Mouse (Mus musculus) T-helper 2 cell (primary cell): ENCODE measurements around the gene Dnmbp.

Source experiments
- in situ Hi-C: fragments of 300-600 bp; cut with MboI, MseI; formaldehyde crosslinking; loops from one replicate; pipeline ENCODE4 v1.15.1; 2025; ENCODE audit warnings: high pct_unique_total_duplicates

Dnmbp gene

DNA sequence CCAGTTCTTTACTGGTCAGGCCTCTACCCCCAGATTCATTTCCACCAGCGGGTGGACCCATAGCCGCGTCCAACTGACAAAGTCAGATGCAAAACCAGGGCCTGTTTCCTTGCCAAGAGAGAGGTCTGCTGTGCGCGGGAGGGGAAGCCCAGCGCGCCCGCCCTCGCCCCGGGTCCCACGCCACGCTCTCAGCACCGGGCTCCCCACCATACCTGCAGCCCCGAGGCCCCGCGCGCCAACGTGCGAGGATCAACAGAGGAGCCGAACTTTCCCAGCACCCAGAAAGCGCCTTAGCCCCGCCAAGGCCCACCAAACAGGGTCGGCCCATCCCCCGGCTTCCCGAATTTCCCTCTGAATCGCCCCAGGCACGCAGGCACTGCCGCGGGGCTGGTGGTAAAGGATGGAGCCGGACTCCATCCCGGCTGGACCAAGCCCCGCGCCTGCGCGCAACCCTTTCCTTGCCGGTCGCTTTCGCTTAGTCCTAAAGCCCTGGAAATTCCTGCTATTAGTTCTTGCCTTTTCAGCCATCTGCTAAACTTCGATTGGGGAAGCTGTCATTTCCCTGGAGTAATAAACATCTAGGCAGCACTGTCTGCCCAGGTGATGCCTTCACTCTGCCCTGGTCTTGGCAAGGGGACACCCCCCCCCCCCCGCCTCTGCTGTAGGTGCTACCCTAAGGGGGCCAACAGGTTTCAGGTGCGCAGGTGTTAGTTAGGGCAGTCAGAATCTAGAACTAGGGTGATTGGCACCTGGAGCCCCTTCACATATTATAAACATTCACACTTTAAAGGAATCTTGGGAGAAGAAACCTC lies 60.4 kb downstream of the Dnmbp start:
- in situ Hi-C loops = no loop called here

DNA sequence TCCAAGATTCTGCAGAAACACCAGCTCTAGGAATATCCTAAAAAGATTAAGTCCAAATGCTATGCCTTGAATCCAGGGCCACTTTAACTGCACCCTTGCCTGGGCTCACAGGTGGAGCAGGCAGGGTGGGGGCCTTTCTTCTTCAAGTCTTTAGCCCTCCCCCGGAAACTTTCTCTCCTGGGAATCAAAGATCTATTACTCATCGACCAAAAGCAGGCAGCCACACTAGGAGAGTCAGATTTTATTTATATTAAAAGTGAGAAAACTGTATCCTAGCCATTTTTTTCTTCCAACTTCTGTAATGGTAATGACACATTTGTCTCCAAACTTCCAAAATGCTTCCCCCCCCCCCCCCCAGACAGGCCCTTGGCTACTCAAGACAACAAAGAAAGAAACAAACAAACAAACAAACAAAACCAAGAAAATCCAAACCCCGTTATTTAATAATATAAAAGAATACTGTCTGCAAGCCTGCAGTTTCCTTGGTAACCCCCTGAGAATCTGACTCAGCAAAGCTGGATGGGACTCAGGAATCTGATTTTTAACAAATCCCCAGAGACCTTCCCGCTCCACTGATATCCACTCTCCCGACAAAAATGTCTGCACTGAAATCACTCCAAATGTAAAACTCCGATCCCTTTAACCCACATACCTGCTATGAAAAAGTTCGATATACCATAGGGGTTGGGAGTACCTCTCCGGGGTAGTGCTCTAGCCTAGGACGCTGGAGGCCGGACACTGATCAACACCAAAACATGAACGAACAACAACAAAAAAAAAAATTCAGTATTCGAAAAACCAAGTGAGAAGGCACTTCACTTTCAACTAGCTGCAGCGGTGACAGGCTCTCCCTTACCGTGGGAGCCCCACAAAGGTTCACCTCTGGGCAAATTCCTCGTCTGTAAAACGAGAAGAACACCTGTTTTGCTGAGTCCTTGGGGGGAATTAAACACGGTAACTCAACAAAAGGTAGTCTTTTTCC lies 61.6 kb downstream of the Dnmbp start:
- in situ Hi-C loops = no loop called here

DNA sequence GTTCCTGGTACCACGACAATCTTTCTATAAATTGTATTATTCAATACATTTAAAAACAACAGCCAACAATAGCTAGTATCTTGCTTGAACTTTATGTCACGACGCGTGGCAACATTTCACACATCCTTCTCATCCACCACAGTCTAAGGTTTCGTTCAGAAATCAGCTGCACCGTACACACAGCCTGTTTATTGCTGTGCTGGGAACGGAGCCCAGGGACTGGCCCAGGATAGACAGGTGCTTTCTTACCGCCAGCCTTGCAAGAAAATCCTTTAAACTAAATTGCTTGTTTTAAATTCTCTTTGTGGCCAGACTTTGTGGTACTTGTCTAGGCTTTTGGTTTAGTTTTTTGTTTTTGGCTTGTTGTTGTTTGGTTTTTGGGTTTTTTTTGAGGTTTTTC lies 62.6 kb downstream of the Dnmbp start:
- in situ Hi-C loops = no loop called here

DNA sequence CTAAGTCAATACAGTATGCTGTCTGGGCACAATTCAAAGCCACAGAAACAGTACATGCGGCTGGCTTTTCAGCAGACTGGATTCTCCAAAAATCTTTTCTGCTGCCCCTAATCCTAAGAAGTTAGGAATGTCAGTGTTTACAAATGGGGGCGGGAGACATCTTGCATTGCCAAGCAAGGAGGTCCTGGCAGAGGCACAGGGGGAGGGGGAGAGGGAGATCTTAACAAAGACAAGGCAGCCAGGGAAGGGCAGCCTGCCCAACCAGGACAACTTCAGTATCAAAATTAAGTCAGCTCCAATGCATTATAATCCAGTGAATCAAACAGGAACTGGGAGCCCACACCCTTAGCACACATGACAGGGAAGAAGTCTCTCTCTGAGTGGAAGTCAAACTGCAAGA lies 64.0 kb downstream of the Dnmbp start:
- in situ Hi-C loops = no loop called here

DNA sequence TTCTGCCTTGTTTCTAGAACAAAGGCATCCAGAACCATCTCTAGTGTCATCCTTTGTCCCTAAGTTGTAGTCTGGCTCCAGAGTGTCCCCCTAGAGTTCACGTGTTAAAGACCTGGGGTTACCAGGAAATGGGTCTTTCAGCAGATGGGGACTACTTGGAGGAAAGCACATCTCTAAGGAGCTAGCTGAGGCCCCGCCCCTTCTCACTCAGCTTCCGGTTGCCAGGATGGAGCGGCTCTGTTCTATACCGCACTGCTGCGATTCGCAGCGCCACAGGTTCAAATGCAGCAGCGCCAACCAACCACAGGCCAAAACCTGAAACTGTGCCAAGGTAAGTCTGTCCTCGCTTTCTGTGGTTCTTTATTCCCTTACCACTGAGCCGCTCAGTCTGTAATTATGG lies 65.6 kb downstream of the Dnmbp start:
- in situ Hi-C loops = no loop called here

DNA sequence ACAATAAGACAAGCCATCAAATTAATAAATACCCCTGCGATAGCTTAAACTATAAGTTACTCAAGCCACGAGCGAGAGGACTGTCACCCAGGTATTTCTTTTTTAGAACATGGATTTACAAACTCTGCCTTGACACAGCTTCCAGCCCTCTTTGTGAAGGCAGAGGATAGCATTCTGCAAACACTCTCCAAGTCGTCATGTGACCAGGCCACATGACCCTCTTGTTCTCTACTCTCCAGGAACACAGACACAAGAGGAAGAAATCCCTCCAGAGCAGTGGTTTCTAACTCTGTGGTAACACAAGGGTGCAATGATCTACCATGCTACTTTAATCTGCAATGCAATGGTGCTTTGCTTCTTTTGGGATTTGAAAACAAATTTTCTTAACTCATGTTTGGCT lies 69.6 kb downstream of the Dnmbp start:
- in situ Hi-C loops = no loop called here

DNA sequence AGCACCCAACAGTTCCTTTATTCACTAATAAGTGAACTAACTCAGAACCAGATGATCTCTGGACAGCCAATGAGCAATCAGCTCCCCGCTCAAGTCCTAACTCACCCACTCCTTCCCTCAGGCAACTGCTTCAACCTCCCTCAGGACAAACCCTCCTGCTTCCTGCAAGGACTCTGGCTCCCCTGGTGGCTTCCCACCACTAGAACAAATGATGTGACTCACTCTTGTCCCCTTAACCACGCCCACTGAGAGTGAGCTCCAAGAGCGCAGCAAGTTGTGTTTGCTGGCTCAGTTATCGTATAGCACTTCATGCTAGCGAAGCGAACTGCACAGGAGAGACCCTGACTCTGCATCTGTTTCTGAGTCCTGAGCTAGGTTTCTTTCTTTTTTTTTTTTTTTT lies 82.6 kb downstream of the Dnmbp start:
- in situ Hi-C loops = no loop called here

DNA sequence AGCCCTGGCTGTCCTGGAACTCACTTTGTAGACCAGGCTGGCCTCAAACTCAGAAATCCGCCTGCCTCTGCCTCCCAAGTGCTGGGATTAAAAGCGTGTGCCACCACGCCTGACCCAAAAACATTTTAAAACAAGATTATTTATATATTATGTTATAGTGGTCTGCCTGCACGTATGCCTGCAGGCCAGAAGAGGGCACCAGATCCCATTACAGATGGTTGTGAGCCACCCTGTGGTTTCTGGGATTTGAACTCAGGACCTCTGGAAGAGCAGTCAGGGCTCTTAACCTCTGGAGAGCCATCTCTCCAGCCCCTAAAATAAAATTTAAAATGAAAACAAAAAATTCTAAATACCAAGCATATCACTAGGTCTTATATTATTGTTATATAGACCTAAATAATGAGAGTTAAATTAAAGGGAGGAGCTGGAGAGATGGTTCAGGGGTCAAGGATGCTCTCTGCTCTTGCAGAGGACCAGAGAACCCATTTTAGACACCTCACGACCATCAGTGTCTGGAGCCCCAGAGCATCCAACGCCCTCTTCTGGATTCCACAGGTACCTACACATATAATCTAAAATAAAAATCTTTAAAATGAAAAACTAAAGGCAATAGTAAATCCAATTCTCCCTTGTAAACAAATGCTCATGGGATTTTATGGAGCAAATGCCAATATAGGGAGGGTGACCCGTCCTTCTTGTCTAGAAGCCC lies 87.0 kb downstream of the Dnmbp start:
- in situ Hi-C loops = no loop called here

DNA sequence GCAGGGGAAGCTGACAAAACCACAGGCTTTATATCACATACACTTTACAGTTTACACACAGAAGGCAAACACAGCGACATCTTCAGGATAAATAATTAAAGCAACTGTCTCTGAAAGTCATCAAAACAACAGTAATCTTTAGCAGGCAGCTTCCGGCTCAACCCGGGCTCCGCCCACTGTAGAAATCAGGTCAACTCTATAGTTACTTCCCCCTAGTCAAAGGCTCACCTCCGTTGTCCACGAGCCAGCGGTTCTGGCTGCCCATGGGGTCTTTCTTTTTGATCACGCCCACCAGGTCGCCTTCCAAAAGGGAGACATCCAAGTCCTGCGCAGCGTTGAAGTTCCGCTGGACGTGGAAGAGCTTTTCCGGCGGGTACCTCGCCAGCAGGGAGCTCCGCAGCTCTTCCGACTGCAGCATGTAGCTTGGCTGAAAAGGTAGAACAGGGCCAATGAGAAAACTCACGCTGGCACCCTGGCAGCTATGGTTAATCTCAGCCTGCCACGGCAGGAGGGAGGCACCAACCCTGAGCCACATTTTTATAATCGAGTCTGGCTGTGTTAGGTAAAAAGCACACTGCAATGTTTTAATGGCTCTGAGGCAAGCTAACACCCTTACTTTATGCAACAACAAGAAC lies 87.9 kb downstream of the Dnmbp start:
- in situ Hi-C loops = no loop called here

DNA sequence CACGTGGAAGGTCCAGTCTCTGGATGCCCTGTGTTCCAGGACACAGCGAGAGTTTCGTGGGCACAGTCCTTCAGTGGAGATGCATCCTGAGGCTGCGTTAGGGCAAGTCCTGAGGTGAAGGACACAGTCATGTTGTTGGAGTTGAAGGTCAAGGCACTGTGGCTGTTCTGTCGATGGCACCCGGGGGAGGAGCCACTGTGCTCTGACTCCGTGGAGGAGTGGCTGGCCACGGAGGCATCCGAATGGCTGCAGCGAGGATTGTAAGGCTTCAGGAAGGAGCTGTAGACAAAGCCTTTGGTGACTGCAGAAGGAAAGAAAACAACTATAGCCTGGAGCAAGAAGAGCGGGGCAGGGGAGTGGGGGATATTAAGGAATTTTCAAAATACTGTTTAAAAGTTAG lies 90.0 kb downstream of the Dnmbp start:
- in situ Hi-C loops = no loop called here

DNA sequence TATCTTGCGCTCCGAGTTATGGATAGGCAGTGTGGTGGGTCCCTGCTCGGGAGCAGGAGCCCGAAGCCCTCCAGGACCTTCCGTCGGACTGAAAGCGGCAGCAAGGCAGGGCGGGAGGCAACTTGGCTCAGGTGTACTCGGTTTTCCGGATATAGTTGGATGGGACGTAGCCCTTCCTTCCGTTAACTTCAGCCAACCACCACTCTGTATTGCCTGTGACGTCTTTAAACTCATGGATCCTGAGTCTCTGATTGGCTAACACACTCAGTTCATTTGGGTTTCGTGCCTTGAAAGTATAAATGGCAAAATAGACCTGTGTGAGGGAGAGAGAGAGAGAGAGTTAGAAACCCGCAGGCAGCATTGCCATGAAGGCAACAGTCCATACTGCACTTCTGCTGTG lies 92.0 kb downstream of the Dnmbp start:
- in situ Hi-C loops = no loop called here

DNA sequence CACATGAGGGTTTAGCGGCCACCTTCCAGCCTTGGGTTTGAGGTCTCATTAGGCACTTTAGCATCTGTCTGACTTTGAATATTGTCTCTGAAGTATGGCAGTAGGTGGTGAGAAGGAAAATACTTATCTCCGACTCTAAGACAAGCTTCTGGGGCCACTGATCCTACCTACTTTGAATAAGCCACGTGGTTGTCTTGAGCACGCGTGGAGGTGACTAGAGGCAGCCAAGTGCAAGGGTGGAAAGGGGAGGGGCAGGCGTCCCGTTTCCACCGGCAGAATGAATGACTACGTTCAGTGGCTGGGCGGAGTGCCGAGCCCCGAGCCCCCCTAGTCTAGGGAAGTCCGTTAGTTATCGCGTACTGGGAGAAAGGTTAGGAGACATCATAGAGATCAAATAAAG lies 92.9 kb downstream of the Dnmbp start:
- in situ Hi-C loops = no loop called here

DNA sequence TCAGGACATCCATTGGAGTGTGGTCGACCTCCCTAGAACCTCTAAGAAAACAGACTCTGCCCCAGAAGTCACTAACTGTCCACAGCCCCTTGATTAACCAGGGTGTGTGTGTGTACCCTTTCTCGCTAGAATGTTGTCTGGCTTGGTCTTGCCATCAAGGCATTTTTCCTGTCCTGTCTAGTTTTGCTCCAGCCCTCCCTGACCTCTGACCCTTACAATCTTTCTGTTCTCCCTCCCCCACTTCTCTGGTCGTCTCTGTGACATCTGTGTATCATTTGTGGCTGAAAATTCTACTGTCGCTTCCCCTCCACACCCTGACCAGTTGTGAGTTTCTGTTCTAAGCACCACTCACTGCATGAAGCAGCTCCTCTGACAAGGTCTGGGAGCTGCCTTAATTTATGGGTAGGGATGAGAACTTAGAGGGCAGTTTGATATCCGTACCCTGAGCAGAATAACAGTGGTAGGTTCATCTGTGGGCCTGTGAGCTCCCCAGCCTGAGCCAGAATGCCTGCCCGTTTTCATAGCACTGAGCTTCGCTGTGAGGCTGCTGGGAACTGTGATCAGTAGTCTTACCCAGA lies 94.6 kb downstream of the Dnmbp start:
- in situ Hi-C loops = no loop called here

DNA sequence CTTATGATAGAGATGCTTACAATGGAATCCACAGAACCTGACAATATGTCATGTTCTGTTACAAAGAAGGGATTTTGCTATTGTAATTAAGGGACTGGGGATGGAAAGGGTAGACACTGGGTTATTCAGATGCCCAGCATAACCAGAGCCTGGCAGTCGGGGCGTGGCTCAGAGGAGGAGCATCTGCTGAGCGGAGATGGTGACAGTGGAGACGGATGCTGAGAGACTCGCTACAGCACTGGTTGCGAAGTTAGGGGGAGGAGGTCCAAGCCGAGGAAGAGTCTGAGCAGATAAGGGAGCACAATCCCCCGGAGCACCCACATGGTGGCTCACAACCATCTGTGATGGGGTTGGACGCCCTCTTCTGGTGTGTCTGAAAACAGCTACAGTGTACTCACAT lies 96.8 kb downstream of the Dnmbp start:
- in situ Hi-C loops = no loop called here

DNA sequence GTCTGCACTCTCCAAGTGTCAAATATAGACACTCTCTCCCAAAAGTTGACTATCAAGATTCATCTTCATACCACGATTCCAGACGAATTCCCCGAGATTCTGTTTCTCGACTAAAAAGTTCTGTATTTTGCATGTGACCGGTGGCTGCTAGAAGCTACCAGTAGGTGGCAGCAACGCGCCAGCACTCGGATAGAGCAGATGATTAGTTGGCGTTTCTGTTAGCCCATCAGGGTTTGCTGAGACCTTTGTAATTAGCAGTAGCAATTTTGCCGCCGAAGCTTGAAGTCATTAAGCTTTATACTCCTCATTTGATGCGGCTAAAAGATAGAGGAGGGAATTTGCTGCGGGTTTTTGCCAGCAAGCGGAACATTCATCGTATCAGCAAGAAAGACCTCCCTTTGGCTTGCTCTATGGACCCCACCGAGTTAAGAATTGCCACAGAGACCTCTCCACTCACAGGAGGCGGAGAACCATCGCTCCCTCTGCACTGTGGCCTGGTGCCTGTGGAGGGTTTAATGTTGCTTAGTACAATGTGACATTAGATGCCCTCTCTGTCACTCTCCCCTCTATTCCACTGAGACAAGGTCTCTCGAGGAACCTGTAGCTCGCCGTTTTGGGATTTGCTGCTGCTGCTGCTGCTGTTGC lies 107.4 kb downstream of the Dnmbp start:
- in situ Hi-C loops = loop anchor here (5.0 kb wide), 1 partner anchor 130 kb away; no protein-coding TSS in a partner anchor

DNA sequence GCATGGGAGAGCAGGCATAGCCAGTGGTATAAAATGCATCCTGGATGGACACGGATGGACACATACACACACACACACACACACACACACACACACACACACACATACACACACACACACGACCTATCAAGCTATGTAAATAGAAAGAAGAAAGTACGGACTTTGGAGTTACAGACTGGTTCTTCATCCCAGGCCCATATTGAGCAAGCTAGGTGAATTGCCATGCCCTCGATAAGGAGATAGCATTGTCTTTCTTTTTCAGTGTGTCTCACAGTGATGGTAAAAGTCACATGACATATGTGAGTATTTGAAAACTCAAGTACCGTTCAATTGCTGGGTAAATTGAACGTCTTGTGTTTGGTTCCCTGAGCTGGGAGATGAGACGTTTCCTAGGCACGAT lies 113.1 kb downstream of the Dnmbp start:
- in situ Hi-C loops = no loop called here

DNA sequence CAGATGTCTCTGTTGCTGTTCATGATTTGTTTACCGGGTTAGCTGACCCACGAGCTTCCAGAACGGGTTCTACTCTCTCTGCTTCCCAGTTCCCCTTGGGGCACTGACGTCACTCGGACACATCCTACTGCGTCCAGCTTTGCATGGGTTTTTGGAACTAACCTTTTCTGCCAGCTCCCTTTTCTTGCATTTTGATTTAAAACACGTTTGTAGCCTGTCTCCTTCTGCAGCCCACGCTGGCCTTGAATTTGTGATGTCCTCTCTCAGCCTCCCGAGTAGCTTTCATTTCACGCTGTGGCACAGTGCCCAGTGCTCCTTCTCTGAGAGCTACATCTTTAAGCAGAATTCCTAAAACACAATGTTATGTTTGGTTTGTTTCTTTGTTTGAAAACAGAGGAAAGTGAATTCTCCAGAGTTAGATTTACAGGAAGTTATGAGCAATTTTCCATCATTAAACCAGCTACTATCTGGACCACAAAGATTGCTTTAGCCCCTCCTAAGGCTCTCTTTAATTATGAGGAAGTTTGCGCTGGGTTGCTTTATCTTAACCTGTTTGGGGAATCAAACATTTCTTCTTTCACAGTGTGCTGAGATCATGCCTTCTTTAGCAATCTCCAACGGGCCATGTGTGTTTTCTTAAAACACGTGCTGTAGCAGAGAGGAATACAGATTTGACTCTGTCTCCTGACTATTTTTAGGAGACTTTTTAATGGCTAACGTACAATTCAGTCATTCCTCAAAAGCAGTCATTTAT lies 124.2 kb downstream of the Dnmbp start:
- in situ Hi-C loops = no loop called here

DNA sequence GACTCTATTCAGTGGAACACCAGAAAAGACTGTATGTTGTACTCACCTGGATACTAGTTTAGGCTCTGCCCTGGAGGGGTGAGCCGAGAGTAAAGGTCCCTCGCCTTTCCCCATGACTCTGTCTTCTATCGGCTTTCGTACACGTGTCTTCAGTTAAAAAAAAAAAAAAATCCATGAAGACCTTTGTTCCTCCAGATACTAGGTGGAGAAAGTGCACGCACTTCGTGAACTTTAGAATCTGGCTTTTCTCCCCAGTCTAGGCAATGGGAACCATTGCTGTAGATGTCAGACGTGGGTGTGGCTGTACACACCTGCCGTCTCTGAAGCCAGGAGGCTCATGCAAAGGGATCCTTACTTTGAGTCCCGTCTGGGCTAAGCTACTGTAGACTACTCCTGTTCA lies 126.7 kb downstream of the Dnmbp start:
- in situ Hi-C loops = no loop called here

DNA sequence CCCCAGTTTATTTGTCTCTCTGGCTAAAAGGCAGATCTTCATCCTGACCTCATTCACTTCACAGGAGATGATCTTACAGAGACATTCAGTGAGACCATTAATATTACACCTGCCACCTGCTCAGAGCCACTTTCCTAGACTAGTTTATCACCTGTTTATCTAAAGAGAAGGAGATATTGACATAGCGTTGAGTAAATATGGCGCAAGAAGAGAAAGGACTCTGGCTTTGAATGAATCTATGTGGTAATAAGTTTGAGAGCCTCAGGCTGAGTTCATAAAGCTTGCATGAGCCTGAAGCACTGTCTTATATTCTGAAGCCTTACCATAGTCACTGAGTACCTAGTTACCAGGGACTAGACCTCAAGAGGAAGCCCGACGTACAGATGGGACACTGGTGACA lies 128.6 kb downstream of the Dnmbp start:
- in situ Hi-C loops = no loop called here

DNA sequence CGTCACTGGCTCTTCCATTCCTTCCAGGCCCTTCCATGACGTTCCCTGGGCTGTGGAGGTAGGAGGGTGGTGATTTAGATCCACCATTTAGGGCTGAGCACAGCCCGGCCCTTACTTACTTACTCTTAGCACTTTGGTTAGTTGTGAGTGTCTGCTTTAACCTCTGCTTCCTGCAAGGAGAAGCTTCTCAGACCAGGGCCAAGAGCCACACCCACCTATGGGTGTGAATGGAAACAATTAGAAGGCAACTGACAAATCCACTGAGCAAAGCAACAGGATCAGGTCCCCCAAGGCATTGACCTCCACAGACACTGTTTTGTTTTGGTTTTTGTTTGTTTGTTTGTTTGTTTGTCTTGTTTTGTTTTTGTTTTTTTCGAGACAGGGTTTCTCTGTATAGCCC lies 130.7 kb downstream of the Dnmbp start:
- in situ Hi-C loops = no loop called here
